Mouse (Mus musculus): ENCODE results near the gene Mctp1. TPM values are rescaled to one million over a fixed set of nuclear protein-coding genes. Genes with fewer than 3 reads are reported as not detected.

The Mctp1 gene
- polyA plus RNA-seq, 1 experiment from 2014 or later = 0.44 TPM

DNA sequence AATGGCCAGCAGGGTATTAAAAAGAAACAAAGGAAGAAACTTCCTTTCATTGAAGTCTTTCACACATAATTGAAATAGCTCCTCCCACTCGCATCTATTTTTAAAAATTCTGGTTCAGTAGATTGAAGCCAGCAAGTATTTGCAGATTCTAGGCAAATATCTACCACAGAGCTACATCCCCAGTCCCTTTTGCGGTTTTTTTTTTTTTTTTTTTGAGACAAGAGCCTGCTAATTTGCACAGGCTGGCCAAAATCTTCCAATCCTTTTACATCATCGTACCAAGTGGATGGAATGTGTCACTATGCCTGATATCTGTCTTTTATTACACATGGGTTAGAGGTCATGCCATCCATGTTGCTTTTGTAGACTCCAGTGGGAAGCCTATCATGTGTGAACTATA, 486.0 kb downstream of the Mctp1 start:
- H3K4me3 ChIP-seq (ENCODE audit: low read depth, low read length) = no peak overlapping the region
- H3K27ac ChIP-seq (ENCODE audit: low read depth, low read length) = no peak overlapping the region
- H3K4me2 ChIP-seq (ENCODE audit: low read depth) = no peak overlapping the region
- ATAC-seq (ENCODE audit: insufficient read depth, low FRiP score, low TSS enrichment) (no peak), DNase-seq (ENCODE audit: low spot score) (no peak)
- H3K9ac ChIP-seq (ENCODE audit: low read length) = no peak overlapping the region
- H3K27me3 ChIP-seq (ENCODE audit: control insufficient read depth, insufficient read depth, low read length) = no peaks in the 10 kb centered on the region
- no peaks in the 10 kb centered on the region for H3K4me1 ChIP-seq (ENCODE audit: control insufficient read depth, insufficient read depth, low read length)
- H3K36me3 ChIP-seq (ENCODE audit: control insufficient read depth, insufficient read depth, low read length) = no peaks in the 10 kb centered on the region
- 96% methylated on average over 3 of the region's 3 CpGs for WGBS
- no peaks in the 10 kb centered on the region for H3K9me3 ChIP-seq (ENCODE audit: control insufficient read depth, low read length)

GRCm38 (mm10) chr13:76877887-76878763, 493.8 kb downstream of the Mctp1 start:
- ATAC-seq (ENCODE audit: insufficient read depth, low FRiP score, low TSS enrichment) (no peak), DNase-seq (ENCODE audit: low spot score) (no peak)
- Histone ChIP-seq H3K4me1 (ENCODE audit: control insufficient read depth, insufficient read depth, low read length) (no peaks in the 10 kb centered on the region), H3K36me3 (ENCODE audit: control insufficient read depth, insufficient read depth, low read length) (no peaks in the 10 kb centered on the region), H3K27ac (ENCODE audit: low read depth, low read length) (no peak overlapping the region), H3K4me2 (ENCODE audit: low read depth) (no peak overlapping the region), H3K4me3 (ENCODE audit: low read depth, low read length) (no peak overlapping the region), H3K9me3 (ENCODE audit: control insufficient read depth, low read length) (no peaks in the 10 kb centered on the region), H3K9ac (ENCODE audit: low read length) (no peak overlapping the region), H3K27me3 (ENCODE audit: control insufficient read depth, insufficient read depth, low read length) (no peaks in the 10 kb centered on the region)
- 84% methylated on average over 8 of the region's 8 CpGs for WGBS

- WGBS = 69% methylated on average over 3 of the region's 3 CpGs
- no peaks in the 10 kb centered on the region for H3K4me1 ChIP-seq (ENCODE audit: control insufficient read depth, insufficient read depth, low read length)
Measured at GRCm38 (mm10) chr13:76879008-76879407, 494.7 kb downstream of the Mctp1 start.

DNA sequence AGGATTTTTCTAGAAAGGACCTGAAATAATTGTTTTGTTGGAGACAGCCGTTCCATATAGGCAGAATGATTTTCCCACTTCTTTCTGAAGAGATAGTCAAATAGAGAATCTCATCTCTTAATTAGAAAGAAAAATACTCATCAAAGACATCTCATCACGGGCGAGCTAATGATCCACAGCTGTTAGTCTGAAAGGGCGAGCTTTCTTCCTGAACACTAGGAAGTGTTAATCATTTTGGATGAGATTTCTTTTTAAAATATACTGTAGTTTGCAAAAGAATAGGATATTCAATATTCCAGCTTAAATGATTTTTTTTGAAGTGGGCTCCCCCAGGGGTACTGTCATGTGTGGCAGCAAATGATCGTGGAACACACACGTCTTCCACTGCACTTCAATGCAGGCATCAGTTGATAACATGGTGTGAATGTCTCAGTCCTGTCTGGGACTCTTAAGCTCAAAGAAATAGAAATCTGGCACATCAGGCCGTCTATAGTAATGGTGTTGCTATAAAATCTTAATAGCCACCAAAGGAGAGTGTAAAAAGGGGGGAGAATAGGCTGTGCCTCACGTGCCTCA, 500.3 kb downstream of the Mctp1 start:
- no peak for DNase-seq (ENCODE audit: low spot score)

More at GRCm38 (mm10) chr13:76879008-76879407, 494.7 kb downstream of the Mctp1 start:
- Histone ChIP-seq H3K27ac (ENCODE audit: low read depth, low read length) (no peak overlapping the region), H3K4me2 (ENCODE audit: low read depth) (no peak overlapping the region), H3K4me3 (ENCODE audit: low read depth, low read length) (no peak overlapping the region), H3K9ac (ENCODE audit: low read length) (no peak overlapping the region), H3K27me3 (ENCODE audit: control insufficient read depth, insufficient read depth, low read length) (no peaks in the 10 kb centered on the region), H3K36me3 (ENCODE audit: control insufficient read depth, insufficient read depth, low read length) (no peaks in the 10 kb centered on the region), H3K9me3 (ENCODE audit: control insufficient read depth, low read length) (no peaks in the 10 kb centered on the region)
- DNase-seq (ENCODE audit: low spot score) = no peak
- no peak for ATAC-seq (ENCODE audit: insufficient read depth, low FRiP score, low TSS enrichment)

GRCm38 (mm10) chr13:76892987-76893386, 508.7 kb downstream of the Mctp1 start:
- H3K27ac ChIP-seq (ENCODE audit: low read depth, low read length) = no peak overlapping the region
- no peak for ATAC-seq (ENCODE audit: insufficient read depth, low FRiP score, low TSS enrichment)
- H3K9me3 ChIP-seq (ENCODE audit: control insufficient read depth, low read length) = no peaks in the 10 kb centered on the region
- no peak overlapping the region for H3K4me2 ChIP-seq (ENCODE audit: low read depth)
- no peak for DNase-seq (ENCODE audit: low spot score)
- no peaks in the 10 kb centered on the region for H3K36me3 ChIP-seq (ENCODE audit: control insufficient read depth, insufficient read depth, low read length)
- no peak overlapping the region for H3K4me3 ChIP-seq (ENCODE audit: low read depth, low read length)
- H3K27me3 ChIP-seq (ENCODE audit: control insufficient read depth, insufficient read depth, low read length) = no peaks in the 10 kb centered on the region
- no peaks in the 10 kb centered on the region for H3K4me1 ChIP-seq (ENCODE audit: control insufficient read depth, insufficient read depth, low read length)
- H3K9ac ChIP-seq (ENCODE audit: low read length) = no peak overlapping the region

More for the DNA sequence above, 500.3 kb downstream of the Mctp1 start:
- Histone ChIP-seq H3K4me1 (ENCODE audit: control insufficient read depth, insufficient read depth, low read length) (no peaks in the 10 kb centered on the region), H3K27me3 (ENCODE audit: control insufficient read depth, insufficient read depth, low read length) (no peaks in the 10 kb centered on the region), H3K36me3 (ENCODE audit: control insufficient read depth, insufficient read depth, low read length) (no peaks in the 10 kb centered on the region), H3K9me3 (ENCODE audit: control insufficient read depth, low read length) (no peaks in the 10 kb centered on the region), H3K4me3 (ENCODE audit: low read depth, low read length) (no peak overlapping the region), H3K4me2 (ENCODE audit: low read depth) (no peak overlapping the region), H3K27ac (ENCODE audit: low read depth, low read length) (no peak overlapping the region), H3K9ac (ENCODE audit: low read length) (no peak overlapping the region)
- ATAC-seq (ENCODE audit: insufficient read depth, low FRiP score, low TSS enrichment) = no peak
- 77% methylated on average over 8 of the region's 8 CpGs for WGBS

DNA sequence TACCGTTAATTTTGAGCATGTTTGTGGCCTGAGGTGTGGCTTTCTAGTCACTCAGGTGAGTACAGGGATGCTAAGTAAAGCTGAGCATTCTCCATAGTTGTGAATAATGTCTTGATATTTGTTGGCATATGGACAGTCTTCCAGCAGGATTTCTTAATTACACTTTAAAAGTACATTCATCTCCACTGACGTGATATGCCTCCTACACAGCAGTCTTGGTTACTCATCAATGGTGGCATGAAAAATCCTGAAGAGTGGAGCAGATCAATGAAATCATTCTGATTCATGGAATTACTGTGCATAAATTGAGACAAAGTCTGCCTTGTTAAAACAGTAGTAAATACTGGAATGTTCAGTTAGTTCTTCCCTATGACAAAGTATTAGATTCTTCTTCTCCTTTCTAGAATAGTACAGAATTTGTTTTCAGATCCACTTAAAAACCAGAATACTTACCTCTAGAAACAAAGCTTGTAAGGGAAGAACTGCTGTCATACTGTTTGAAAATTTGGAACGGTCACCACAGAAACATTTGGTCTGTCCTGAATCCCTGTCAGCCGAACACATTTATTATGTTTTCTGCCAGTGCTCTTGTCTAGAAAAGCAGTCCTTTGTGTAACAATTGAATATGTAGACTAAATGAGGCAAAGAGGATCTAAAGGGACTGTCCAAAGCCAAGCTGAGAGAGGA, 511.6 kb downstream of the Mctp1 start:
- H3K4me1 ChIP-seq (ENCODE audit: control insufficient read depth, insufficient read depth, low read length) = no peaks in the 10 kb centered on the region
- ATAC-seq (ENCODE audit: insufficient read depth, low FRiP score, low TSS enrichment) (no peak), DNase-seq (ENCODE audit: low spot score) (no peak)
- no peaks in the 10 kb centered on the region for H3K9me3 ChIP-seq (ENCODE audit: control insufficient read depth, low read length)
- H3K27me3 ChIP-seq (ENCODE audit: control insufficient read depth, insufficient read depth, low read length) = no peaks in the 10 kb centered on the region
- WGBS = 82% methylated on average over 4 of the region's 4 CpGs
- H3K9ac ChIP-seq (ENCODE audit: low read length) = no peak overlapping the region
- no peak overlapping the region for H3K27ac ChIP-seq (ENCODE audit: low read depth, low read length)
- H3K36me3 ChIP-seq (ENCODE audit: control insufficient read depth, insufficient read depth, low read length) = no peaks in the 10 kb centered on the region
- H3K4me3 ChIP-seq (ENCODE audit: low read depth, low read length) = no peak overlapping the region
- H3K4me2 ChIP-seq (ENCODE audit: low read depth) = no peak overlapping the region

DNA sequence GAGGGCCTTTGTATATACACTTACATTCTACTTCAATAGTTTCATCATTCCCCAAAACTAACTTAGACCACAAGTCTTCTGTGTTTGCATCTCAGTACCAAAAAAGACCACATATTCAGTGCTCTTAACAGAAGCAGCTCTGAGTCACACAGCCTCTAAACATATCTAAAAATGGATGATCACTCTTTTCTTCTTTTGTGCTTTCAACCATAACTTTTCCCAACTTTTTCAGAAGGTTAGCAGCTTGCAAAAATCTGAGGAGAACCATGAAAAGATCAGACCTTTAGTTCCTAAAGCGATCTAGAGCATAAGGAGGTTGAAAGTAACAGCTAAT, 512.1 kb downstream of the Mctp1 start:
- H3K9me3 ChIP-seq (ENCODE audit: control insufficient read depth, low read length) = no peaks in the 10 kb centered on the region
- no peak overlapping the region for H3K27ac ChIP-seq (ENCODE audit: low read depth, low read length)
- 96% methylated on average over 1 of the region's 1 CpGs for WGBS
- DNase-seq (ENCODE audit: low spot score) (no peak), ATAC-seq (ENCODE audit: insufficient read depth, low FRiP score, low TSS enrichment) (no peak)
- H3K4me1 ChIP-seq (ENCODE audit: control insufficient read depth, insufficient read depth, low read length) = no peaks in the 10 kb centered on the region
- H3K27me3 ChIP-seq (ENCODE audit: control insufficient read depth, insufficient read depth, low read length) = no peaks in the 10 kb centered on the region
- H3K4me2 ChIP-seq (ENCODE audit: low read depth) = no peak overlapping the region
- no peak overlapping the region for H3K4me3 ChIP-seq (ENCODE audit: low read depth, low read length)
- no peak overlapping the region for H3K9ac ChIP-seq (ENCODE audit: low read length)
- H3K36me3 ChIP-seq (ENCODE audit: control insufficient read depth, insufficient read depth, low read length) = no peaks in the 10 kb centered on the region

DNA sequence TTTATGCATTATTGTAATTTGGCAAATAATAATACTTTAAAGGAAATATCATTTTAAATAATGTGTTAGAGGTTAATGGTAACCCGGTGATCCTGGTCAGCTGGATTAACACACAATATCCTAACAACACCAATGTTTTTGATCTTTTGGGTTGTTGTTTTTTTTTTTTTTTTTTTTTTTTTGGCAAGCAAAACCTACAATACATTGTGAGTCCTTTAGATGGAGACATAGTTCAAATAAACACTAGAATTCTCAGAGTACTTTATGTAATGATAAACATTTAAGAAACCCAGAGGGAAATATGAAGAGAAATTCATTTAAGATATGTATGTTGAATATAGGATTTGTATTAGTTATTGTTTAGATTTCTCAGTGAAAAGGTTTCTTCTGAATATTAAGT, 534.0 kb downstream of the Mctp1 start:
- ATAC-seq (ENCODE audit: insufficient read depth, low FRiP score, low TSS enrichment) (no peak), DNase-seq (ENCODE audit: low spot score) (no peak)
- WGBS = 91% methylated on average over 1 of the region's 1 CpGs
- Histone ChIP-seq H3K27me3 (ENCODE audit: control insufficient read depth, insufficient read depth, low read length) (no peaks in the 10 kb centered on the region), H3K4me1 (ENCODE audit: control insufficient read depth, insufficient read depth, low read length) (no peaks in the 10 kb centered on the region), H3K27ac (ENCODE audit: low read depth, low read length) (no peak overlapping the region), H3K4me2 (ENCODE audit: low read depth) (no peak overlapping the region), H3K9ac (ENCODE audit: low read length) (no peak overlapping the region), H3K9me3 (ENCODE audit: control insufficient read depth, low read length) (no peaks in the 10 kb centered on the region), H3K4me3 (ENCODE audit: low read depth, low read length) (no peak overlapping the region), H3K36me3 (ENCODE audit: control insufficient read depth, insufficient read depth, low read length) (no peaks in the 10 kb centered on the region)
